Mouse (Mus musculus) thymus, postnatal 14 days (tissue): ENCODE measurements around the gene Ddx55.
"Not testable (repeated sequence)": the region's sequence is repeated elsewhere in the genome, so short reads cannot be mapped to it uniquely, and the experiment has no call there.

Source experiments
- DNase-seq: peaks from one replicate; pipeline ENCODE4 v3.0.0; 2021

Gene Ddx55

DNA sequence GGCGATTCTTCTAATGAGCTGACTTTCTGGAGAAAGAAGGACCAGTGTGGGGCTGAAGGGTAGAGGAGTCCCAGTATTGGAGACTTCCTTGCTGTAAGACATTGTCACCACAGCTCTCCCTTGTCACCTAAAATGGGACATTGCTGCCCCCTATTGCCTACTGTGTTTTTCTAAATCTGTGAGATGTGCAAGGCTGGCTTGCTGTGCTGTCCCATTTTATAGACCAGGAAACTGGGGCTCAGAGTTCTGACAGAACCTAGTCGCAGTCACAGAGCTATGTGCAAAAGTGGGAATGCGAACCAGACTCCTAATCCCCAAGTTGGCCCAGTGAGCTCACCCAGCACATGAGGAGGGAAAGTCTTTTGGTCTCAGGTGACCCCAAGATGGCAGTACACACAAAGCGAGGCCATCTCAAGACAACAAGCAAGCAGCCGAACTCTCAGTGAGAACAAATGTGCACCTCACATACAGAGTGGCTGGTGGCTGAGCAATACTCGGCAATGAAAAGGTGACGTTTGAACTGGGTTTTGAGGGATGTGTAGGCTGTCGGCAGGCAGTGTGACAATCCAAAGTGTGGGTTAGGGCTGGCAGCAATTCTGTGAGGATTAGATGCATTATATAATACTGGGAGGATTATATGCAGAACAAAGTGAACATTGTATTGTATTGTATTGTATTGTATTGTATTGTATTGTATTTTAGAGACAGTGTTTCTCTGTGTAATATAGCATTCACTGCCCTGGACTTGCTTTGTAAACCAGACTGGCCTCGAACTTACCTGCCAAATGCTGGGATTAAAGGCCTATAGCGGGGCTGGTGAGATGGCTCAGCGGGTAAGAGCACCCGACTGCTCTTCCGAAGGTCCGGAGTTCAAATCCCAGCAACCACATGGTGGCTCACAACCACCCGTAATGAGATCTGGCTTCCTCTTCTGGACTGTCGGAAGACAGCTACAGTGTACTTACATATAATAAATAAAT is 13.6 kb upstream of the Ddx55 start:
- peak; percentile 84 for DNase-seq

DNA sequence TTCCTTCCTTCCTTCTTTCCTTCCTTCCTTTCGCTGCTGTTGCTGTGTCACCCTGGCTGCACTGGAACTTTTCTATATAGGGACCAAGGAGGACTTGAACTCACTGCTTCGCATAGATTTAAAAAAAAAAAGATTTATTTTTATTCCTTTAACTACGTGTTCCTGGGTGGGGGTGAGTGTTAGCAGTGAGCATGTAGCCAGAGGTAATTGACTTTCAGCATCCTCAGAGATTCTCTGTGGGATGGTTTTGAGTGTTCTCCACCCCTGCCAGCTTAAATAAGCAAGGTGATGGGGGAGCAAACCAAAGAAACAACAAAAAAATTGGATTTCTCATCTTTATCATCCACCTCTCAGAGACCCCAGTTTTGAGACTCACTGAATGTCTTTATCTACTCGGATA is 12.8 kb upstream of the Ddx55 start:
- DNase-seq, result no peak

DNA sequence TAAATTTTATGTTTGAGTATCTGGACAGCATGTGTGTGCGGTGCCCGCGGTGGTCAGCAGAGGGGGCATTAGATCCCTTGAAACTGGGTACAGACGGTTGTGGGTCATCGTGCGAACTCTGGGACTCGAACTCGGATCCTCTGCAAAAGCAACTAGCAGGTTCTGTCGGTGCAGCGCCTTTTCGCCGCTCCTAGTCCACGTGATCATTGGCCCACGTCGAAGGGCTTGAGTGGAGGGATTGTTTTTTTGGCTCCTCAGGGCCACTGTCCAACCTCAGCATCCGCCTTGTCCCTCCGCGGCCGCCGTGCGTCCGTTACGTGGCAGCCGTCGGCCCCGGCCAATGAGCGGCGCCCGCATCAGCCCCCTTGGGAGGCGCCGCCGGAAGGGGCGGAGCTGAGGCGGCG is 12.3 kb upstream of the Ddx55 start, which contains the start of gene Tmed2:
Gene Tmed2 (plus strand): TSS at position 313 of the 404 bp plus-strand sequence.
- peak; percentile 93 for DNase-seq

DNA sequence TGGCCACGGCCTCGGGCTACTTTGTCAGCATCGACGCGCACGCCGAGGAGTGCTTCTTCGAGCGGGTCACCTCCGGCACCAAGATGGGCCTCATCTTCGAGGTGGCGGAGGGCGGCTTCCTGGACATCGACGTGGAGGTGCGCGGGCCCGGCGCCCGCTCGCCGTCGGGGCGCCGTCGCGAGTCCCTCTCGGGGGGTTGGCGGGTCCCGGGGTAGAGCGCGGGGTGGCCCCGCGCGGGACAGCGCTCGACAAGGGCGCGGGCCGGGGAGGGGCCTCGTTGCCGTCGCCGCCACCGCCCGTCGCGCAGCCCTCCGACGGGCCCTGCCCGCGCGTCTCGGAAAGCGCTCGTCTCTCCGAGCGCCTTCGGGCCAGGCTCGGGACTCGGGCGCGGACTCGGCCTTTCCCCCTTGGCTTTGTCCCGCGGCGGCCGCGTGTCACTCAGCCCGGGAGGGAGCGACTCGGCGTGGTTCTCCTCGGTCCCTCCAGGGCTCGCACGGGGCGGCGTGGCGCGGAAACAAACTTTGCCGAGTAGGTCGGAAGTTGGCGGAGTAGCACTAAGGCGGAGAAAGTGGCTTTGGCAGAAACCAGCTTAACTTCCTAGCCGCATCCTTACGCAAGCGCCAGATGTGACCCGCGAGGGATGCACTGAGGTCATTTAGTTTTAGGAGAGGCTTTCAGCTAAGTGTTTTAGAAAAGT is 11.6 kb upstream of the Ddx55 start:
- DNase-seq, result peak; percentile 75

DNA sequence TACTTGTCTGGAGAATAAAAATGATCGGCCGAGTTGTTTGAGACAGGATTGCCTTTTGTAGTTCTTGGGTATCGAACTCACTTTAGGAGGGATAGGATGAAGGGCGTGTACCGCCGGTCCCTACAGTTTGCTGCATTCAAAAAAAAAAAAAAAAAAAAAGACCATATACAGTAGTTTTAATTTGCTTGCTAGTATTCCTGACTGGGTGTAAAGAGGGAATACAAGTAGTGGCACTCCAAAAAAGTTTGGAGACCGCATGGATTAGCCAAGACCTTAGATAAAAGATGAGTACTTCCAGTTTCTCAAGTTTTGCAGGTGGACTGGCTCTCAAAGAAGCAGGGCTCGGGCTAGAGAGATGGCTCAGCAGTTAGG is 11.1 kb upstream of the Ddx55 start:
- no peak for DNase-seq

DNA sequence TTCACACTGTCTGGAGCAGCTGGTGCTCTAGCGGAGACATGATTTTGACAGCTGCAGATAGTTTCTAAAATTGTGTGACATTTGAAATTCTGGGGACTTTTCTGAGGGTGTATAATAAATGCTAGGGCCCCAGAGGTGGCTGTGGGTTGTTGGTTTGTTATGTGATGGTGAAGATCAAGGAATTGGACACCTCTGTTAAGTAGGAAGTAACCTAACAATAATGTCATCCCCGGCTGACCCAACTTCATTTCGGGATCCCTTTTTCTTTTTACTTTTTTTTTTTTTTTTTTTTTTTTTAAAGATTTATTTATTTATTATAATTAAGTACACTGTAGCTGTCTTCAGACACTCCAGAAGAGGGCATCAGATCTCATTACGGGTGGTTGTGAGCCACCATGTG is 1.9 kb upstream of the Ddx55 start:
- DNase-seq, result not testable (repeated sequence)

DNA sequence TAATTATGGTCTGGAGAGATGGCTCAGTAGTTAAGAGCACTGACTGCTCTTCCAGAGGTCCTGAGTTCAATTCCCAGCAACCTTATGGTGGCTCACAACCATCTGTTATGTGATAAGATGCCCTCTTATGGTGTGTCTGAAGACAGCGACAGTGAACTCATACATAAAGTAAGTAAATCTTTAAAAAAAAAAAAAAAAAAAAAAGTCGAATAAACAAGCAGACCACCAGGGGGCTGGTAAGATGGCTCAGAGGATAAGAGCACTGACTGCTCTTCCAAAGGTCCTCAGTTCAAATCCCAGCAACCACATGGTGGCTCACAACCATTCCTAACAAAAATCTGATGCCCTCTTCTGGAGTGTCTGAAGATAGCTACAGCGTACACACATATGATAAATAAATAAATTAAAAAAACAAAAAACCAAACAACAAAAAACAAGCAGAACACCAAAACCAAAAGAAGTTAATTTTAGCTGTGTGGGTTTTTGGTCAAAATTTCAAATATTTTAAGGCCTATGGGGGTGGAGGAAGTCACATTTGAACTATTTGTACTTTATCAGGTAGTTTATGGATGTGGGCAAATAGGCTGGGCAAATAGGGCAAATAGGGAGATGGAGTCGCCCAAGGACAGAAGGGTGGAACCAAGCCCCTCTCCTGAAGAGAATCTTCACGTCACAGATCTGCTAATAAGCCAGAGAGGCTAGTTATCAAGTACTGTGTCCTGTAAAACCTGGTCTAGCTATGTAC is 1.1 kb upstream of the Ddx55 start:
- not testable (repeated sequence) for DNase-seq

DNA sequence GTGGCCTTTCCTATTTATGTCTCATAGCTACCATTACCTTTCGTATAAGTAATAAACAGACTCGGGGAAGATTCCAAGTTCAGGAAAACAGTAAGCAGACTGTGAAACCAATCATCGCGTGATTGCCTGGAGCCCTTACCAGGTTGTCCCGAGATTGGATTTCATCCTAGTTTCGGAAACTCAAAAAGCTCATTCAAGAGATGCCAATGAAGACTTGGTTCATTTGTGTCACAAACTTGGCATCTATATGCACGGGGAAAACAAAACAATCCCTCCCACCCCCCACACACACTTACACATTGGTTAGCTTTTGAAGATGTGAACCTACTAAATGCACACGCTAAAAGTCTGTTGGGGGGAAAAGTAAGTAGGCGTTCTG is 581 bp upstream of the Ddx55 start:
- DNase-seq, result no peak

DNA sequence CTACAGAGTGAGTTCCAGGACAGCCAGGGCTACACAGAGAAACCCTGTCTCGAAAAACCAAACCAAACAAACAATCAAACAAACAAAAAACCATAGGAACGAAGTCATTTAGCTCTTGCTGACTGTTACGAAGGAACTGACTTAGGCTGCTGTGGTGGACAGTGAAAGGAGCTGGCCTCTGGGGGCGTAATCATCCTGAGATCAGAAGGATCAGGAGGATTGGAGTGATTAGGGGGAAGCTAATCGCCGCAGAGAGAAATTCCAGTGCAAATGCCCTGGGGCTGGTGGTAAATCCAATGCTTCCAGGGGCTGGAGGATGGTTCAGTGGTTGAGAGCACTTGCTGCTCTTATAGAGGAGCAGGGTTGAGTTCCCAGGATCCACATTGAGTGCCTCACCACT is 943 bp downstream of the Ddx55 start:
- DNase-seq, result no peak

DNA sequence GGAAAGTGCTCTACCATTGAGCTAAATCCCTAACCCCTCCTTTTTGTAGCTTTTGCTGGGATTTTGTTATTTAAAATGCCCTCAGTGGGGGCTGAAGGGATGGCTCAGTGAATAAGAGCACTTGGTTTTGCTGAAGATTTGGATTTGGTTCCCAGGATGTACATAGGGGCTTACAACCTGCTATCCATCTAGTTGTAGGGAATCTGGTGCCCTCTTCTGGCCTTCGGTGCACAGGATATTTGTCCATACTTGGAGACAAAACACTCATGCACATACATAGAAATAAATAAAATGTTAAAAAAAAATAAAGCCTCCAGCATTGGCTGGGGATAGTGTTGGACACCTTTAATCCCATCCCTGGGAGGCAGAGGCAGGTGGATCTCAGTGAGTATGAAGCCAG is 2.5 kb downstream of the Ddx55 start:
- DNase-seq, result peak; percentile 39

DNA sequence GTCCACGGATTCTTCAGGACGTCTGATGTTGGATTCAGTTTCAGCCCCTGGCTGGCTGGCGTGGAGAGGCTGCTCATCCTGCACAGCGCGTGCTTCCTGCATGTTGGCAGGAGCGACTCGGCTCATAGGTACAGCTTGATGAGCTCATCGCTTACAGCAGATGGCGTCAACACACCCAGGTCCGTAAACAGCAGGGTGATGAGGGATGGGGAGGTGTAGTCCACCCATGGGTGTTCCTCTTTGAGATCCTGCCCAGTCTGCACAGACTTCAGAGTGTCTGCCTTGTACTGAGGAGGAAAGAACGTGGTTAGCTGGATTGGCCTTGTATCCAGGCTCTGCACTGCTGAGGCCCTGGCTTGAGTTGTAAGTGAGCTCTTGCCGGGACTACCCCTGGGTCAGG is 18.4 kb downstream of the Ddx55 start:
- DNase-seq, result no peak

DNA sequence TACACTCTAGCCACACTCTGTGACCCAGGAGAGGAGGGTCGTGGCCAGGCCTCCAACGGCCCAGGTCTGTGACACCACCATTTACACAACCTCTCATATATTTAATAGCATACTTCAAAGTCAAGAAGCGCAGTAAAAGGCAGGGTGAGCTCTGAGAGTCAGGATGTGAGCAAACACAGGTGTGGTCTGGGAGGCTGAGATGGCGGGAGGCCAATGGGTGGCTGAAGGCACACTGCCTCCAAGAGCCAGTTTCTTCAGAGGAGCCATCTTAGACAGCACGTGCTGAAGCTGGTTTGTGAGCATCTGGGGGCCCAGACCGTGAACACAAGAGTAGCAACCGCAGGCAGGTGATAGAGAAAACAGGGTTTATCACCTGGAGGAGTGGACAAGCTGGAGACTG is 22.8 kb downstream of the Ddx55 start:
- no peak for DNase-seq

DNA sequence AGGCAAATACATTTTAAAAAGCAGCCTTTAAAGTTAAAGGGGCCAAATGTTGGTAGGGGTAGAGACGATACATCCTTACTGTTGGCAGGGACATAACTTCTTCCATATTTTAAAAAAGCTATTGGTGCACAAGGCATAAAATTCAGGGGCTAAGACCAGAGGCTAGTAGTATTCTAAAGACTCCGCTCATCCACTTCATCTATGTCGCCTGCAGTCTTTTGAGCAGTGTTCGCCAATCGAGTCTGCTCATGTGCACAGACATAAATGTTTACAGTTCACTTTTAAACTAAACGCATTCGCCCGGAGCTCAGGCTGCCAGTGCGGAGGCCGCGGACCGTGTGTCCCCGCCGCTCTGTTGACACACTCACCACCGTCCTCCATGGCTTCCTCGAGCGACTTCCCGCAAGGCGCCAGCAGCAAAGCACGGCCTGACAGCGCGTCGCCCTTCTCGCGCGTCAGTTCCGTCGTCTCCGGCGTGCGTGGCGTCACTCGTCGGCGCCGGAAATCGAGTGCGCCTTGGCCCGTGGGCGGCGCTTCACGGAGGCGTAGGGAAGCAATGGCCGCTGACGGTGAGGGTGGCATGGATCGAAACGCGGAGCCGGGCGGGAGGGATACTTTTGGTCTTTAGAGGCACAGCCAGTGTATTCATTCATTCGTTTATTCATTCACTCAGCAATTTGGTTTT is 26.1 kb downstream of the Ddx55 start, which contains the start of the genes Eif2b1 and Gtf2h3:
Gene Eif2b1 (minus strand): TSS at position 499 of the 685 bp plus-strand sequence.
Gene Gtf2h3 (plus strand): TSS at position 508 of the 685 bp plus-strand sequence.
- peak; percentile 94 for DNase-seq

DNA sequence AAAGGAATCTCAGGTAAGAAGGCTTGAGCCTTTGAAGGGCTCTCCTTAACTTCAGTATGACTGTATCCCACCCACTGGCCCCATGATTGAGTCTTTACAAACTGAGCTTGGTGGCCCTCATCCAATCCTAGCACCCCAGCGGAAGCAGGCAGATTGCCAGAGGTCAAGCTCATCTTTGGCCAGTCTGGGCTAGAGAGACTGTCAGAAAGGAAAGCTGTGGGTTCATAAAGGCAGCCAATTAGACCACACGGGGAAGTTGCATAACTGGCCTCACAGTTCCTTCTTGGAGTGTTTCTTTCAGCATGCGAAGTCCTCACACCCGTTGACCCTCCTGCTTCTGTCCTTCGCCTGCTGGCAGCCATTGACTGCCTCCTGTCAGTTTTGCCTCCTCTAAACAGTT is 29.9 kb downstream of the Ddx55 start:
- DNase-seq, result no peak

DNA sequence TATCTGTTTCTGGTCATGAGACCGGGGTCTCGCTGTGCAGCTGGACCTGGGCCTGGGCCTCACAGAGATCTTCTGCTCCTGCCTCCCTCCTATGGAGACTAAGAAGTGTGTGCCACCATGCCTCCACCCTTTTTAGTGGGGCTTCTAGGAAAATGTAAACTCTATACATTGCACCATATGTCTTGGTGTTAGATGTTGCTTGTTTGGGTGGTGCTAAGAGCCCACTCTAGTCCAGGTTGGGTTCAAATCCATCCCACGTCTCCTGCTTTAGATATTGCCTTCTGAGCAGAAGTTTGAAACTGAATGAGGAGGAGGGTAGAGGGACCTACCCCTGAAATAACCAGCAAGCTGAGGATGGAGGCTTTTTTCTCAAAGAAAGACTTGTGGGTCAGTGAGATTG is 40.1 kb downstream of the Ddx55 start:
- DNase-seq, result no peak

DNA sequence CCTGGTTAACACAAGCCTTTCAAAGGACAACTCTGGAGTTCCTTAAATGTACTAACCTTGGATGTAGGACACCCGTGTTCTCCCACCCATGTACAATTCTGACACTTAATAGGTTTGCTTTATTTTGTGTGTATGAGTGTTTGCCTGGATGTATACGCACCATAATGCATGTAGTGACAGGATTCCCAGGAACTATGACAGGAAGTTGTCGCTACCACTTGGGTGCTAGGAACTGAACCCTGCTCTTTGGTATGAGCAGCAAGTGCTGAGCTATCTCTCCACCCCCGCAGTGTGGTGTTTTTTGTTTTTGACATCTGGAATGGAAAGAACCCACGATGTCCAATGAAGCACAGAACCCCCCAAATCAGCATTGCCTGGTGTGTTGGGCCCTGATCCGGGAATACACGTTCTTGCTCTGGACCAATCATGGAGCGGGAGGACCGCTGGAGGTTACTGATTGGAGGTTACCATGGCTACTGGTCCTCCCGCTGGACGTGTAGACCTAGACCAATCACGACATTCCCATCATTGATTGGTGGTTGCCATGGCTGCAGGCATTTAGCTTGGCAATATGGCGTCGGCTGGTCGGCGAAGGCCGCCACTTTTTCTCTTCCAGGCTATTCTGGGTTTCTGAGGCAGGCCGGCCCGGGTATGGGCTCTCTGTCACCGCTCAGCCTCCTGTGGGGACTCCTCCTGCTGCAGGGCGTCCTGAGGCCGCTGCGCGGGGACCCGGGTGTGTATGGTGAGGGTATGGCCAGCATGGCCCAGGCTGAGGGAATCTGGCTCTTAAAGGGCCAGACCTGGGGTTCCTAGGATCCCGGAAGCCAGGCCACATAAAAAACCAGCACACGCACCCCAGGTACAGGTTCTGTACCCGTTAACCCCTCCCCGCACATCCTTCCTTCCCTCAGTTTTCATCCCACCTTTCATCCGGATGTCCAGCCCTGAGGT is 45.8 kb downstream of the Ddx55 start:
- peak; percentile 60 for DNase-seq

DNA sequence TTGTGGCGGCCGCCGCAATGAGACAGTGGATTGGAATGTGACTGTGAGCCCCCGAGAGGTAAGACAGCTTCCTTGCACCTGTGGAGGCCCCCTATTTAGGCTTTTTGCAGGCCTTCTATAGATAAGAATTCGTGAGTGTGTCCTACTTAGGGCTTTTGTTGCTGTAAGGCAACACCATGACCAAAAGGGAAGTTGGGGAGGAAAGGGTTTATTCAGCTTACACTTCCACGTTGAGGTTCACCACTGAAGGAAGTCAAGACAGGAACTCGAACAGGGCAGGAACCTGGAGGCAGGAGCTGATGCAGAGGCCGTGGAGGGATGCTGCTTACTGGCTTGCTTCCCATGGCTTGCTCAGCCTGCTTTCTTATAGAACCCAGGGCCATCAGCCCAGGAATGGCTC is 47.1 kb downstream of the Ddx55 start:
- not testable (repeated sequence) for DNase-seq

DNA sequence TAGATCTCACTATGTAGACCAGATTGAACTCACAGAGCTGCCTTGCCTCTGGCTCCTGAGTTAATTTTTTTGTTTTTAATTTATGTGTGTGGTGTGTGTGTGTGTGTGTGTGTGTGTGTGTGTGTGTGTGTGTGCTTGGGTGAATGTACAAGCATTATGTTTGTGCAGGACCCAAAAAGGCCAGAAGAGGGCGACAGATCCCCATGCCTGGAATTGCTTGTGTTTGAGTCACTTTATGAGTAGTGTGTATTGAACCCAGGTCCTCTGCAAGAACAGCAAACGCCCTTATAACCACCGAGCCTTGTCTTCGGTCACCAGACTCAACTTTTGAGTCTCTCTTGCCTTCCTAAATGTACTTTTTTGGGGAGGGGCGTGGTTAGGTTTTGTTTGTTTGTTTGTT is 49.7 kb downstream of the Ddx55 start:
- peak; percentile 75 for DNase-seq

DNA sequence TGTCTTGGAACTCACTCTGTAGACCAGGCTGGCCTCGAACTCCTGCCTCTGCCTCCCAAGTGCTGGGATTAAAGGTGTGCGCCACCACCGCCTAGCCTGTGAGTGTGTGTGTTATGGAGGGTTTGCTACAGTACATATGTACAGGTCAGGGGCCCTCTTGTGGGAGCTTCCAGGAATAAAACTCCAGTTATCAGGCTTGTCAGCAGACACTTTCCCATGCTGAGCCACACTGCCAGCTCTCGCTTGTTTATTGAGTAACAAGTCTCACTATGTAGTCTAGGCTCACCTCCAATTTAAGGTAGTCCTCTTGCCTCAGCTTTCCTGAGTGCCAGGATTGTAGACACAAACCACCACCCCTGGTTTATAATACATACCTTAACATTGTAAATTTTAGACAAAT is 51.6 kb downstream of the Ddx55 start:
- DNase-seq, result no peak

DNA sequence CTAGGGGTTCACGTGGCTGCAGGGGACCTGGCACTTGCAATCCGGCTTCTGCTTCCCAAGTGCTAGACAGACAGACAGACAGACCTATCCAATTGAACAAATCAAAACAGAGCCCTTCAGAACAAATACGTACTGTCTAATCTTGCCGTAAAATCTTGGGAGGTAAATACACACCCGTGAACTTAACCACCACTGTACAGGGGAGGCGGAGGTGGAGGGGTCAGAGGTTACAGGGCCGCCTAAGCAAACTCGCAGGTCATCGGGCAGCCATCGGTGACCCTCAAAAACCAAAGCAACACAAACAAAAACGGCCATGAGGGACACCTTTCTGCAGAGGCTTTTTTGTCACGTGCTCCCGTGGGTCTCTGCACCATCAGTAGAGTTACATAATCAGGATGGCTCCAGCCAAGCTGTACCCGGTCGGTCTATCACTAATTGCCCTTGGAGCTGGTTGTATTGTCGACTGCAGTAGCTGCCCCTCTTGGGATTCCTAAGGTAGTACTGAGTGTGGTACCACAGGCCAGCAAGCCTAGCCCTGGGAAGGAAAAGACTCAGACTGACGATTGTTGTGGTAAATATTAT is 52.5 kb downstream of the Ddx55 start:
- DNase-seq, result no peak

DNA sequence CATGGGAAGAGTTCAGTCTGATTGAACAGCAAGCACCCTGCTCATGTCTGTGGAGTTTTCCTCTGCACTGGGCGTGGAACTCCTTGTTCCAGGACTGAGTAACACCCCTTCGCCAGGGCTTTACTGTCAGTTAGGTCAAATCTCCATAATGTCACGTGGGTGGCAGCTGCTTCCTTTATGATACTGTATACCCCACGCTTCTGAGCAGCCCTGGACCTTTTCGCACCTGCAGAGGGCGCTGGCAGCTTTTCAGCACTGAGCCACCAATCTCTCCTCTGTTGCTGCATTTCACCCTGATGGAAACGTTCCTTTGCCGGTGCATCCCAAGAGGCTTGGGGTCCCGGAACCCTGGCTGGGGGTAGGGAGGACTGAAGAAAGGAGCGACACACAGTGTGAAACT is 58.3 kb downstream of the Ddx55 start:
- peak; percentile 62 for DNase-seq
